Mouse (Mus musculus) liver, embryonic 11.5 days (tissue): ENCODE measurements around the gene Slit1. TPM values are rescaled to one million over a fixed set of nuclear protein-coding genes. Genes with fewer than 3 reads are reported as not detected.

Experiments used
- ATAC-seq: fragments of 200-750 bp; cut with Nextera tagmentation; replicated peaks from 2 replicates; pipeline ENCODE4 v1.8.0; 2017; ENCODE audit warnings: moderate number of reproducible peaks, mild to moderate bottlenecking, moderate TSS enrichment, moderate library complexity; ENCODE audit not compliant: low FRiP score
- DNase-seq: peaks from one replicate; pipeline ENCODE4 v3.0.0-alpha.2; 2017; ENCODE audit warnings: low spot score
- H3K27ac ChIP-seq: fragments of 300-500 bp; sonication (generic); 2 replicates; pipeline ENCODE4 v1.5.1; 2014; ENCODE audit warnings: mild to moderate bottlenecking, low read depth, low read length, control low read depth
- H3K27me3 ChIP-seq: fragments of 300-500 bp; sonication (generic); replicated peaks from 2 replicates; pipeline ENCODE4 v1.6.1; 2014; ENCODE audit warnings: low read length, mixed read lengths; ENCODE audit not compliant: control insufficient read depth, insufficient read depth
- H3K36me3 ChIP-seq: fragments of 300-500 bp; sonication (generic); 2 replicates; pipeline ENCODE4 v1.6.1; 2014; ENCODE audit warnings: mild to moderate bottlenecking, low read length, moderate library complexity, mixed read lengths; ENCODE audit not compliant: control insufficient read depth, insufficient read depth
- H3K4me1 ChIP-seq: fragments of 300-500 bp; sonication (generic); replicated peaks from 2 replicates; pipeline ENCODE4 v1.6.1; 2014; ENCODE audit warnings: low read length, mixed read lengths; ENCODE audit not compliant: control insufficient read depth, insufficient read depth
- H3K4me2 ChIP-seq: fragments of 300-500 bp; sonication (generic); 2 replicates; pipeline ENCODE4 v1.6.1; 2014; ENCODE audit warnings: mild to moderate bottlenecking, control low read depth, moderate library complexity
- H3K4me3 ChIP-seq: fragments of 300-500 bp; sonication (generic); 2 replicates; pipeline ENCODE4 v1.5.1; 2014; ENCODE audit warnings: low read depth, low read length, control low read depth
- H3K9ac ChIP-seq: fragments of 300-500 bp; sonication (generic); 2 replicates; pipeline ENCODE4 v1.6.1; 2014; ENCODE audit warnings: low read depth, low read length, control low read depth
- H3K9me3 ChIP-seq: fragments of 300-500 bp; sonication (generic); 2 replicates; pipeline ENCODE4 v1.6.1; 2016; ENCODE audit warnings: low read length, inconsistent platforms, mixed read lengths; ENCODE audit not compliant: control insufficient read depth
- WGBS: fragments of 180-500 bp; shearing (Covaris S2); extraction: QIAGEN DNeasy Blood & Tissue Kit; methylation state at CpG from one replicate; pipeline ENCODE4 v1.1.7; 2014; 5-methylcytosine and 5-hydroxymethylcytosine counted together
- polyA plus RNA-seq: library from polyadenylated mRNA; unstranded; fragments of >200 nt; fragmentation: Nextera tagmentation; extraction: Ambion mirVana; gene quantifications from 2 replicates; pipeline ENCODE4 v1.2.1, GENCODE M21; 2014

Slit1 gene
- polyA plus RNA-seq, 1 experiment from 2014 or later, result 0.26 TPM

- no peaks in the 10 kb centered on the region for H3K9me3 ChIP-seq
- H3K36me3 ChIP-seq, result no peaks in the 10 kb centered on the region
- H3K4me2 ChIP-seq, result no peak overlapping the region
- DNase-seq (no peak), ATAC-seq (no peak)
- H3K9ac ChIP-seq, result no peak overlapping the region
- no peak overlapping the region for H3K27ac ChIP-seq
- WGBS, result 69% methylated on average over 5 of the region's 5 CpGs
- no peaks in the 10 kb centered on the region for H3K4me1 ChIP-seq
- no peaks in the 10 kb centered on the region; the same call in 1 of the 2 replicates for H3K27me3 ChIP-seq
- H3K4me3 ChIP-seq, result no peak overlapping the region
Observed at GRCm38 (mm10) chr19:41698857-41699424, 44.5 kb downstream of the Slit1 start.

DNA sequence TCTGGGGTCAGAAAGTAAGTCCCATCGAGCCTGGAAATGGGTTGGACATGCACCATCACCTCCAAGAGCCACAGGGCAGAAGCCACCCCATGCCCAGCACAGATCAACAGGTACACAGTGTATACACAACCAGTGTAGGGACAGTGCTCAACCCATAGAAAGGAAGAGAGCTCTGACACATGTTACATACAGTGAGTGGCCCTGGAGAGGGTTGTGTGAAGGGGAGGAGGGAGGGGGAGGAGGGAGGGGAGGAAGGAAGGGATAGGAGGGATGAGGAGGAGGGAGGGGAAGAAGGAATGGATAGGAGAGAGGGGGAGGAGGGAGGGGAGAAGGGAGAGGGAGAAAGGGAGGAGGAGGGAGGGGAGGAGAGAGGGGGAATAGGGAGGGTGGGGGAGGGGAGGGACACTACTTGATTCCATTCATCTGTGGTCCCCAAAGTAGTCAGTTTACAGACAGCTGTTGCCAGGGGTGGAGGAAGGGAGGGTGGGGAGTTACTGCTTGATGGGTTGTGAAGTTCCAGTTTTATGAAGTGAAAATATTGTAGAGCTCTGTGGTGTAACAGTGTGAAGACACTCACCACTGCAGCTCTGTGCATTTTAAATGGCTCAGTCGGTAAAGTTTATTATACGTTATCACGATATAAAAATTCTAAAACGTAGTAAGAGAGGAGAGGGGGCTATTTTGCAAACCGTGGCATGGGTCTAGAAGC lies 45.5 kb downstream of the Slit1 start:
- H3K4me2 ChIP-seq, result no peak overlapping the region
- DNase-seq, result no peak
- no peaks in the 10 kb centered on the region for H3K36me3 ChIP-seq
- no peaks in the 10 kb centered on the region for H3K9me3 ChIP-seq
- WGBS, result 68% methylated on average over 6 of the region's 6 CpGs
- no peak for ATAC-seq
- no peak overlapping the region for H3K9ac ChIP-seq
- H3K27me3 ChIP-seq, result no peaks in the 10 kb centered on the region; the same call in 1 of the 2 replicates
- no peaks in the 10 kb centered on the region for H3K4me1 ChIP-seq
- no peak overlapping the region for H3K4me3 ChIP-seq
- H3K27ac ChIP-seq, result no peak overlapping the region

DNA sequence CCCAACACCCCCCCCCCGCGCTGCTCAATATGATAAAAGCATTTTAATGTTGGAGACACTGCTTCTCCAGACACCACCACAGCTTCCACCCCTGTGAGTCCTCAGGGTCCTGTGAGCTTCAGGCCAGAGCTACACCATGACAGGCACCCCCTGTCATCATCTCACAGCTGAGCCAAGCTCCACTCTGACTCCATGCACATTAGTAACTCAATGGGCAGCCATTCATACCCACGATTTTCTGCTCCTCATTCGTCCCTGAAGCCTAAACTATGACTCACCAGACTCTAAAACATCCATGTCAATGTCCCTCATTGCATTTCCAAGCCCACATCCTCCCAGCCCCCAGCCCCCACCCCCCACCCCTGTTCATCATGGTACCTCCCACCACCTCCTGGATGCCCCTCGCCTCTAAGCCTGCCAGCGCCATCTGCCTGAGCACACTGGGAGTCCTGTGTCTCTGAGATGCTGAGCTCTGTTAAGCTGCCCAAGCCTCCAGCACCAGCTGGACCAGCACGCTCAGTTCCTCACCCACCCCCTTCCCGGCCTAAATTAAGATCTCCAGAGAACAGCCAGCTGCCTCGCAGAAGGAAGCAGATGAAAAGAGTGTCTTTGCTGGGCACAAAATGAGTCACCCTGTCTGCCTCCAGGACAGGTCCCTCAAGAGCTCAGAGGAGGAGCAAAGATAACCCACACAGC lies 46.2 kb downstream of the Slit1 start:
- H3K9me3 ChIP-seq, result no peaks in the 10 kb centered on the region
- H3K36me3 ChIP-seq, result no peaks in the 10 kb centered on the region
- no peak overlapping the region for H3K4me2 ChIP-seq
- H3K27me3 ChIP-seq, result no peaks in the 10 kb centered on the region; the same call in 1 of the 2 replicates
- H3K27ac ChIP-seq, result no peak overlapping the region
- no peak for ATAC-seq
- H3K4me3 ChIP-seq, result no peak overlapping the region
- H3K4me1 ChIP-seq, result no peaks in the 10 kb centered on the region
- DNase-seq, result no peak
- 49% methylated on average over 9 of the region's 9 CpGs for WGBS
- no peak overlapping the region for H3K9ac ChIP-seq

DNA sequence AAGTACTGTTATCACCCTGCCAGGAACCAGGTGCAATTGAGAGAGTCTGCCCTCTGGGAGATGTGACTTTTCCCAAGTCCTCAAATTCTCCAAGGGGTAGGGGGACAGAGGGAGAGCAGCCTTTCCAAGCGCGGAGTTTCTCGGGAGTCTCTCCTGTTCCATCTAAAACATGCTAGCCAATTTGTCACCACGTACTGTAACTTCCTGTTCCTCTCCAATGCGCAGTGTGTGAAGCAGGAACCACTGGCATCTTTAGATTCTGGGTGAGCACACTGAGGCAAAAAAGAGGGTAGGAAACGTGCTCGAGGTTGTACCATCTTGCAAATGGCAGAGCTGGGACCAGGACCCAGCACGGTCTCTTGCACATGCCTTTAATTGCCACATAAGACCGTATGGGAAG lies 47.0 kb downstream of the Slit1 start:
- no peak overlapping the region for H3K27ac ChIP-seq
- ATAC-seq (no peak), DNase-seq (no peak)
- no peaks in the 10 kb centered on the region for H3K9me3 ChIP-seq
- WGBS, result 65% methylated on average over 9 of the region's 9 CpGs
- H3K36me3 ChIP-seq, result no peaks in the 10 kb centered on the region
- H3K4me1 ChIP-seq, result no peaks in the 10 kb centered on the region
- no peak overlapping the region for H3K9ac ChIP-seq
- H3K4me3 ChIP-seq, result no peak overlapping the region
- H3K4me2 ChIP-seq, result no peak overlapping the region
- H3K27me3 ChIP-seq, result no peaks in the 10 kb centered on the region; the same call in 1 of the 2 replicates

DNA sequence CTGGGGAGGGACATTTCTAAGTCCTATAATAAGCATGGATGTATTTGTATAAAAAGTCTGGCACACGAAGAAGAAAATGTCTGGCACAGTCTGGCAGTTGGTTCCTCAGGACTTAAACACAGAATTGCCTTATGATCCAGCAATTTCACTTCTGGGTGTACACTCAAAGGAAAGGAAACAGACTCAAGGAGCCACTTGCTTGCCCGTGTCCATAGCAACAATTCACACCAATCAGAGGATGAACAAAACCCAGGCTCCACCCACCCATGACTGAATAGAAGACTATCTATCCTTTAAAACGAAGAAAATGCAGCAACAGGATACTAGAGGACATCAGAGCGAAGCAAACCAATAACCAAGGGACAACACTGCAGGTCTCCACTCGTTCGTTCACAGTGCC lies 48.4 kb downstream of the Slit1 start:
- WGBS, result 64% methylated on average over 6 of the region's 6 CpGs
- Histone ChIP-seq H3K4me1 (no peaks in the 10 kb centered on the region), H3K9ac (no peak overlapping the region)

DNA sequence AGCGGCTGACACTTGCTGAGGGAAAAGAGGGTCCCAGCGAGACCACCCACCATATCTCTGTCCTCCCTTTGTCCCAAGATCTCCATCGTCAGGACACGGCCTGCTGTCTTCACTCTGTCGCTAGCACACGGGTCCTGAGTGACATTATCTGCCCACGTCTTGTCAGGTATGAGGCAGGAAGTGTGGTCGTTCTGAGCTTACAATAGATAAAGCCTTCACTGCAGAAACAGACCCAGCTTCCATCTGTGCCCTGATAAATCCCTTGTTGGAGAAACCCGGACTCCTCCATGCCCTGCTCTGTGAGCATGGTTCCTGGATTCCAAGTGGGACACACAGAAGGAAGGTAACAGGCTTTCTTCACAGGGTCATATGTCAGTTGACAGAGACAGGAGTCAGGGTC lies 48.9 kb downstream of the Slit1 start:
- H3K9me3 ChIP-seq, result no peaks in the 10 kb centered on the region
- DNase-seq (no peak), ATAC-seq (no peak)
- no peak overlapping the region for H3K27ac ChIP-seq
- H3K4me1 ChIP-seq, result no peaks in the 10 kb centered on the region
- H3K4me2 ChIP-seq, result no peak overlapping the region
- H3K9ac ChIP-seq, result no peak overlapping the region
- H3K4me3 ChIP-seq, result no peak overlapping the region
- H3K36me3 ChIP-seq, result no peaks in the 10 kb centered on the region
- WGBS, result 22% methylated on average over 9 of the region's 9 CpGs
- no peaks in the 10 kb centered on the region; the same call in 1 of the 2 replicates for H3K27me3 ChIP-seq

More for the DNA sequence above, 48.4 kb downstream of the Slit1 start:
- Histone ChIP-seq H3K27me3 (no peaks in the 10 kb centered on the region; the same call in 1 of the 2 replicates), H3K36me3 (no peaks in the 10 kb centered on the region), H3K4me2 (no peak overlapping the region), H3K9me3 (no peaks in the 10 kb centered on the region), H3K27ac (no peak overlapping the region), H3K4me3 (no peak overlapping the region)
- no peak for DNase-seq
- no peak for ATAC-seq

- no peaks in the 10 kb centered on the region for H3K9me3 ChIP-seq
- no peak overlapping the region for H3K27ac ChIP-seq
- no peak for DNase-seq
- no peak overlapping the region for H3K9ac ChIP-seq
- no peak for ATAC-seq
- H3K27me3 ChIP-seq, result no peaks in the 10 kb centered on the region; the same call in 1 of the 2 replicates
- no peaks in the 10 kb centered on the region for H3K4me1 ChIP-seq
- no peak overlapping the region for H3K4me3 ChIP-seq
- H3K4me2 ChIP-seq, result no peak overlapping the region
- WGBS, result 48% methylated on average over 5 of the region's 5 CpGs
- no peaks in the 10 kb centered on the region for H3K36me3 ChIP-seq
Observed at GRCm38 (mm10) chr19:41693727-41694126, 49.7 kb downstream of the Slit1 start.

GRCm38 (mm10) chr19:41690064-41690463 lies 53.4 kb downstream of the Slit1 start:
- H3K27ac ChIP-seq, result no peak overlapping the region
- H3K36me3 ChIP-seq, result no peaks in the 10 kb centered on the region
- no peaks in the 10 kb centered on the region for H3K9me3 ChIP-seq
- no peak overlapping the region for H3K4me2 ChIP-seq
- 82% methylated on average over 10 of the region's 10 CpGs for WGBS
- no peaks in the 10 kb centered on the region; the same call in 1 of the 2 replicates for H3K27me3 ChIP-seq
- H3K4me3 ChIP-seq, result no peak overlapping the region
- DNase-seq, result no peak
- no peaks in the 10 kb centered on the region for H3K4me1 ChIP-seq
- no peak for ATAC-seq
- H3K9ac ChIP-seq, result no peak overlapping the region
